Mouse (Mus musculus) megakaryocyte, embryonic 14.5 days (primary cell): ENCODE measurements around the gene Phb.

Experiments
- FLI1 ChIP-seq: IDR thresholded peaks from 2 replicates; pipeline ENCODE4 v1.6.1; 2012; ENCODE audit warnings: low read length, inconsistent platforms, mixed read lengths
- GATA1 ChIP-seq: IDR thresholded peaks from 3 replicates; pipeline ENCODE4 v1.6.1; 2012; ENCODE audit warnings: mixed read lengths, low read length, inconsistent platforms, borderline replicate concordance

DNA sequence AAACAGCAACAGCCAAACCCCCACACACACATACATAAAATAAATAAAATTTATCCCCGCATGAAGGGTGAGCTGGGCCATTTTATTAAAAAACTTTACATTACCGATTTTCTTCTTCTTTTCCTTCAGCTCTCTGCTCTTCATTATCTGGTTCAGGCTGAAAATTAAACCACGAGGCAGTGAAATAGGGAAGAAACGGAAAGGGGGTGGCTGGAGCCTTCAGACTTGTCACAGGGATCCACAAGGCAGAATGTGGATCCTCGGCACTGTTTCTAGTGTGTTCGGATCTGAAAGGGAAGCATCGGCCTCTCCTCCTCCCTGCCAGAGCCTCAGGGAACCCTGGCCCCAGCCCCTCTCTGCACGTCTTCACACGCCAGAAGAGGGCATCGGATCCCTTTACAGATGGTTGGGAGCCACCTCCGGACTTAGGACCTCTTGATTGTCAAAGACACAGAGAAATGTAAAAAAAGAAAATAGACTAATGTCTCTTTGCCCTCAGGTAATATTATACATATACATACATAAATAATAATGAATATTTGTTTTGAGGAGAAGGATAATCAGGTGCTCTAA is 20.4 kb downstream of the Phb start:
- TF ChIP-seq GATA1: no peak
- no peak for TF ChIP-seq FLI1
